Mouse (Mus musculus) liver, embryonic 13.5 days (tissue): ENCODE data around the gene Ckmt2. TPM values are rescaled to one million over a fixed set of nuclear protein-coding genes. Genes with fewer than 3 reads are reported as not detected.

Source experiments
- ATAC-seq: fragments of 200-750 bp; cut with Nextera tagmentation; 2 replicates; pipeline ENCODE4 v1.8.0; 2017; ENCODE audit warnings: low read depth, mild to moderate bottlenecking, moderate number of reproducible peaks, moderate library complexity
- DNase-seq: peaks from one replicate; pipeline ENCODE4 v3.0.0; 2022
- H3K27ac ChIP-seq: fragments of 300-500 bp; sonication (generic); 2 replicates; pipeline ENCODE4 v1.5.1; 2015; ENCODE audit warnings: moderate library complexity, mild to moderate bottlenecking, inconsistent platforms
- H3K27me3 ChIP-seq: fragments of 300-500 bp; sonication (generic); 2 replicates; pipeline ENCODE4 v1.6.1; 2015; ENCODE audit warnings: mild to moderate bottlenecking, inconsistent platforms
- H3K36me3 ChIP-seq: fragments of 300-500 bp; sonication (generic); 2 replicates; pipeline ENCODE4 v1.6.1; 2015; ENCODE audit warnings: mild to moderate bottlenecking, inconsistent platforms
- H3K4me1 ChIP-seq: fragments of 300-500 bp; sonication (generic); replicated peaks from 2 replicates; pipeline ENCODE4 v1.6.1; 2015; ENCODE audit warnings: inconsistent platforms
- H3K4me2 ChIP-seq: fragments of 300-500 bp; sonication (generic); 2 replicates; pipeline ENCODE4 v1.6.1; 2015; ENCODE audit warnings: inconsistent platforms, mild to moderate bottlenecking, moderate library complexity
- H3K4me3 ChIP-seq: fragments of 300-500 bp; sonication (generic); replicated peaks from 2 replicates; pipeline ENCODE4 v1.5.1; 2015; ENCODE audit warnings: mild to moderate bottlenecking, inconsistent platforms
- H3K9ac ChIP-seq: fragments of 300-500 bp; sonication (generic); 2 replicates; pipeline ENCODE4 v1.6.1; 2015; ENCODE audit warnings: mild to moderate bottlenecking, inconsistent platforms
- H3K9me3 ChIP-seq: fragments of 300-500 bp; sonication (generic); replicated peaks from 2 replicates; pipeline ENCODE4 v1.6.1; 2016; ENCODE audit warnings: inconsistent platforms
- WGBS: fragments of 180-500 bp; shearing (Covaris S2); methylation state at CpG from one replicate; pipeline ENCODE4 v1.1.7; 2015; ENCODE audit not compliant: insufficient replicate concordance; 5-methylcytosine and 5-hydroxymethylcytosine counted together
- polyA plus RNA-seq: library from polyadenylated mRNA; unstranded; fragments of >200 nt; fragmentation: Nextera tagmentation; extraction: Ambion mirVana; gene quantifications from 2 replicates; pipeline ENCODE4 v1.2.1, GENCODE M21; 2015

Ckmt2 gene
- not detected in 2 replicates for polyA plus RNA-seq

GRCm38 (mm10) chr13:91876741-91877349, at the start of gene Ckmt2:
Gene Ckmt2, minus strand, starts transcription at chr13:91876885.
- H3K4me2 ChIP-seq = no peak within 1 kb of the TSS
- WGBS = 52% methylated on average over 5 of the region's 5 CpGs

GRCm38 (mm10) chr13:91921010-91921409, 44.3 kb upstream of the Ckmt2 start:
- Histone ChIP-seq H3K27me3 (no peaks in the 10 kb centered on the region), H3K4me3 (no peak overlapping the region), H3K27ac (no peak overlapping the region), H3K36me3 (no peaks in the 10 kb centered on the region), H3K9me3 (no peaks in the 10 kb centered on the region), H3K9ac (no peak overlapping the region), H3K4me1 (no peaks in the 10 kb centered on the region), H3K4me2 (no peak overlapping the region)
- no peak for ATAC-seq
- 30% methylated on average over 3 of the region's 3 CpGs for WGBS
- no peak for DNase-seq

More at GRCm38 (mm10) chr13:91876741-91877349, at the start of gene Ckmt2:
- no peak within 1 kb of the TSS for H3K4me3 ChIP-seq
- no peaks in the 10 kb centered on the region for H3K27me3 ChIP-seq
- no peaks in the 10 kb centered on the region for H3K9me3 ChIP-seq
- H3K4me1 ChIP-seq = no peaks in the 10 kb centered on the region
- H3K9ac ChIP-seq = no peak within 1 kb of the TSS
- ATAC-seq (no peak), DNase-seq (no peak)
- H3K36me3 ChIP-seq = no peaks in the 10 kb centered on the region
- H3K27ac ChIP-seq = no peak within 1 kb of the TSS

GRCm38 (mm10) chr13:91918764-91919163, 42.1 kb upstream of the Ckmt2 start:
- 76% methylated on average over 5 of the region's 5 CpGs for WGBS
- no peak overlapping the region for H3K4me3 ChIP-seq
- no peaks in the 10 kb centered on the region for H3K4me1 ChIP-seq
- no peaks in the 10 kb centered on the region for H3K27me3 ChIP-seq
- H3K27ac ChIP-seq = no peak overlapping the region
- no peaks in the 10 kb centered on the region for H3K9me3 ChIP-seq
- DNase-seq = no peak
- H3K4me2 ChIP-seq = no peak overlapping the region
- ATAC-seq = no peak
- H3K9ac ChIP-seq = no peak overlapping the region
- H3K36me3 ChIP-seq = no peaks in the 10 kb centered on the region

GRCm38 (mm10) chr13:91917835-91918234, 41.1 kb upstream of the Ckmt2 start:
- 56% methylated on average over 2 of the region's 2 CpGs for WGBS

GRCm38 (mm10) chr13:91916308-91916707, 39.6 kb upstream of the Ckmt2 start:
- DNase-seq (no peak), ATAC-seq (no peak)
- 63% methylated on average over 5 of the region's 5 CpGs for WGBS

More at GRCm38 (mm10) chr13:91917835-91918234, 41.1 kb upstream of the Ckmt2 start:
- no peak for DNase-seq
- Histone ChIP-seq H3K4me2 (no peak overlapping the region), H3K9me3 (no peaks in the 10 kb centered on the region), H3K27ac (no peak overlapping the region), H3K4me3 (no peak overlapping the region), H3K9ac (no peak overlapping the region), H3K4me1 (no peaks in the 10 kb centered on the region), H3K36me3 (no peaks in the 10 kb centered on the region), H3K27me3 (no peaks in the 10 kb centered on the region)
- no peak for ATAC-seq

GRCm38 (mm10) chr13:91915582-91916239, 39.0 kb upstream of the Ckmt2 start:
- ATAC-seq (no peak), DNase-seq (no peak)
- H3K4me3 ChIP-seq = no peak overlapping the region
- WGBS = 65% methylated on average over 6 of the region's 6 CpGs
- no peaks in the 10 kb centered on the region for H3K36me3 ChIP-seq
- H3K4me1 ChIP-seq = no peaks in the 10 kb centered on the region
- H3K4me2 ChIP-seq = no peak overlapping the region
- H3K9me3 ChIP-seq = no peaks in the 10 kb centered on the region
- H3K27me3 ChIP-seq = no peaks in the 10 kb centered on the region
- no peak overlapping the region for H3K27ac ChIP-seq
- no peak overlapping the region for H3K9ac ChIP-seq

More at GRCm38 (mm10) chr13:91916308-91916707, 39.6 kb upstream of the Ckmt2 start:
- no peaks in the 10 kb centered on the region for H3K27me3 ChIP-seq
- H3K9ac ChIP-seq = no peak overlapping the region
- no peaks in the 10 kb centered on the region for H3K4me1 ChIP-seq
- H3K9me3 ChIP-seq = no peaks in the 10 kb centered on the region
- H3K4me2 ChIP-seq = no peak overlapping the region
- no peak overlapping the region for H3K27ac ChIP-seq
- no peak overlapping the region for H3K4me3 ChIP-seq
- no peaks in the 10 kb centered on the region for H3K36me3 ChIP-seq

GRCm38 (mm10) chr13:91915192-91915581, 38.5 kb upstream of the Ckmt2 start:
- H3K9me3 ChIP-seq = no peaks in the 10 kb centered on the region
- no peak overlapping the region for H3K4me3 ChIP-seq
- no peaks in the 10 kb centered on the region for H3K36me3 ChIP-seq
- WGBS = 12% methylated on average over 4 of the region's 4 CpGs
- no peak for DNase-seq
- ATAC-seq = no peak
- no peak overlapping the region for H3K4me2 ChIP-seq
- no peaks in the 10 kb centered on the region for H3K27me3 ChIP-seq
- H3K9ac ChIP-seq = no peak overlapping the region
- H3K4me1 ChIP-seq = no peaks in the 10 kb centered on the region
- H3K27ac ChIP-seq = no peak overlapping the region

- H3K4me3 ChIP-seq = no peak overlapping the region
- no peaks in the 10 kb centered on the region for H3K9me3 ChIP-seq
- H3K27ac ChIP-seq = no peak overlapping the region
- no peaks in the 10 kb centered on the region for H3K36me3 ChIP-seq
- DNase-seq (no peak), ATAC-seq (no peak)
- H3K4me2 ChIP-seq = no peak overlapping the region
- H3K4me1 ChIP-seq = no peaks in the 10 kb centered on the region
- H3K9ac ChIP-seq = no peak overlapping the region
- no peaks in the 10 kb centered on the region for H3K27me3 ChIP-seq
These were observed 35.0 kb upstream of the Ckmt2 start for GRCm38 (mm10) chr13:91911652-91912051.

- Histone ChIP-seq H3K4me3 (no peak overlapping the region), H3K4me2 (no peak overlapping the region), H3K27me3 (no peaks in the 10 kb centered on the region), H3K36me3 (no peaks in the 10 kb centered on the region), H3K9ac (no peak overlapping the region), H3K4me1 (no peaks in the 10 kb centered on the region), H3K27ac (no peak overlapping the region), H3K9me3 (no peaks in the 10 kb centered on the region)
- DNase-seq = no peak
- no peak for ATAC-seq
These were observed 34.5 kb upstream of the Ckmt2 start for GRCm38 (mm10) chr13:91911211-91911610.

GRCm38 (mm10) chr13:91908202-91908980, 31.7 kb upstream of the Ckmt2 start:
- 32% methylated on average over 10 of the region's 10 CpGs for WGBS
- DNase-seq (peak; percentile 12), ATAC-seq (no peak)
- Histone ChIP-seq H3K9me3 (no peaks in the 10 kb centered on the region), H3K36me3 (no peaks in the 10 kb centered on the region), H3K27ac (no peak overlapping the region), H3K4me1 (no peaks in the 10 kb centered on the region), H3K27me3 (no peaks in the 10 kb centered on the region), H3K9ac (no peak overlapping the region), H3K4me2 (no peak overlapping the region), H3K4me3 (no peak overlapping the region)

GRCm38 (mm10) chr13:91906338-91906737, 29.7 kb upstream of the Ckmt2 start:
- no peaks in the 10 kb centered on the region for H3K27me3 ChIP-seq
- H3K4me3 ChIP-seq = no peak overlapping the region
- ATAC-seq (no peak), DNase-seq (no peak)
- no peaks in the 10 kb centered on the region for H3K36me3 ChIP-seq
- no peak overlapping the region for H3K27ac ChIP-seq
- no peaks in the 10 kb centered on the region for H3K4me1 ChIP-seq
- WGBS = 70% methylated on average over 3 of the region's 3 CpGs
- H3K9ac ChIP-seq = no peak overlapping the region
- no peaks in the 10 kb centered on the region; the same call in 1 of the 2 replicates for H3K9me3 ChIP-seq
- no peak overlapping the region for H3K4me2 ChIP-seq
